Mouse (Mus musculus) stomach, embryonic 16.5 days (tissue): ENCODE data around the gene Ube4b. TPM values are rescaled to one million over a fixed set of nuclear protein-coding genes. Genes with fewer than 3 reads are reported as not detected.

ENCODE experiments used
- ATAC-seq: fragments of 200-750 bp; cut with Nextera tagmentation; 2 replicates; pipeline ENCODE4 v1.8.0; 2017; ENCODE audit warnings: moderate number of reproducible peaks, moderate TSS enrichment; ENCODE audit not compliant: insufficient read depth, low FRiP score
- H3K27ac ChIP-seq: fragments of 300-500 bp; sonication (generic); 2 replicates; pipeline ENCODE4 v1.5.1; 2014; ENCODE audit warnings: low read length
- H3K27me3 ChIP-seq: fragments of 300-500 bp; sonication (generic); 2 replicates; pipeline ENCODE4 v1.6.1; 2014; ENCODE audit warnings: low read length, control low read depth, mixed read lengths; ENCODE audit not compliant: control insufficient read depth, insufficient read depth
- H3K36me3 ChIP-seq: fragments of 300-500 bp; sonication (generic); 2 replicates; pipeline ENCODE4 v1.6.1; 2014; ENCODE audit warnings: low read length; ENCODE audit not compliant: control insufficient read depth, insufficient read depth
- H3K4me1 ChIP-seq: fragments of 300-500 bp; sonication (generic); 2 replicates; pipeline ENCODE4 v1.6.1; 2014; ENCODE audit warnings: low read length, control low read depth, mixed read lengths; ENCODE audit not compliant: control insufficient read depth, insufficient read depth
- H3K4me2 ChIP-seq: fragments of 300-500 bp; sonication (generic); 2 replicates; pipeline ENCODE4 v1.6.1; 2014; ENCODE audit warnings: low read depth, low read length, mixed read lengths
- H3K4me3 ChIP-seq: fragments of 300-500 bp; sonication (generic); replicated peaks from 2 replicates; pipeline ENCODE4 v1.5.1; 2014; ENCODE audit warnings: mild to moderate bottlenecking, low read length
- H3K9ac ChIP-seq: fragments of 300-500 bp; sonication (generic); 2 replicates; pipeline ENCODE4 v1.6.1; 2014; ENCODE audit warnings: low read length
- H3K9me3 ChIP-seq: fragments of 300-500 bp; sonication (generic); replicated peaks from 2 replicates; pipeline ENCODE4 v1.6.1; 2016; ENCODE audit warnings: low read length, control low read depth; ENCODE audit not compliant: control insufficient read depth
- WGBS: fragments of 180-500 bp; shearing (Covaris S2); extraction: QIAGEN DNeasy Blood & Tissue Kit; methylation state at CpG from one replicate; pipeline ENCODE4 v1.1.7; 2014; 5-methylcytosine and 5-hydroxymethylcytosine counted together
- polyA plus RNA-seq: library from polyadenylated mRNA; unstranded; fragments of >200 nt; fragmentation: Nextera tagmentation; extraction: Ambion mirVana; gene quantifications from 2 replicates; pipeline ENCODE4 v1.2.1, GENCODE M21; 2015

Gene Ube4b
- polyA plus RNA-seq, 1 experiment from 2014 or later = 33.5 TPM

DNA sequence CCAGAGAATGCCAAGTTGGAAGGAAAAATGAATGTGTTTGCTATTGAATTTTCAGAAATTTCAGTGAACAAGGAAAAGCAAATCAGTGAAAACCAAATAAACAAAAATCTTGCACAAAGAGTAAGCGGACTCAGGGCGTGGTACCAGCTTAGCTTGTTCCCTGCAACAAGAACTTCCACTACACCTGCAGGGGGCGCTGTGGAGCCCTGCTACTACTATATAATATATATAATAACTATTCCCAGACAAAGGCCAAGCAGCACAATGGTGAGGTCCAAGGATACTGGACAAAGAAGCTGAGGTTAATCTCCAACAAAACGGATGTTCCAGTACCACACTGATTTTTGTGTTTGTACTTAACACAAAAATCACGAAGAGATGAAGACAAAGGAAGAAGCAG, 53.1 kb downstream of the Ube4b start:
- H3K36me3 ChIP-seq = peaks cover 21% of the 10 kb centered on the region
- no peak overlapping the region for H3K4me3 ChIP-seq
- H3K9me3 ChIP-seq = no peaks in the 10 kb centered on the region
- no peak for ATAC-seq
- H3K4me1 ChIP-seq = no peaks in the 10 kb centered on the region
- no peak overlapping the region for H3K27ac ChIP-seq
- WGBS = 64% methylated on average over 5 of the region's 5 CpGs
- H3K27me3 ChIP-seq = no peaks in the 10 kb centered on the region
- no peak overlapping the region for H3K4me2 ChIP-seq
- no peak overlapping the region for H3K9ac ChIP-seq

DNA sequence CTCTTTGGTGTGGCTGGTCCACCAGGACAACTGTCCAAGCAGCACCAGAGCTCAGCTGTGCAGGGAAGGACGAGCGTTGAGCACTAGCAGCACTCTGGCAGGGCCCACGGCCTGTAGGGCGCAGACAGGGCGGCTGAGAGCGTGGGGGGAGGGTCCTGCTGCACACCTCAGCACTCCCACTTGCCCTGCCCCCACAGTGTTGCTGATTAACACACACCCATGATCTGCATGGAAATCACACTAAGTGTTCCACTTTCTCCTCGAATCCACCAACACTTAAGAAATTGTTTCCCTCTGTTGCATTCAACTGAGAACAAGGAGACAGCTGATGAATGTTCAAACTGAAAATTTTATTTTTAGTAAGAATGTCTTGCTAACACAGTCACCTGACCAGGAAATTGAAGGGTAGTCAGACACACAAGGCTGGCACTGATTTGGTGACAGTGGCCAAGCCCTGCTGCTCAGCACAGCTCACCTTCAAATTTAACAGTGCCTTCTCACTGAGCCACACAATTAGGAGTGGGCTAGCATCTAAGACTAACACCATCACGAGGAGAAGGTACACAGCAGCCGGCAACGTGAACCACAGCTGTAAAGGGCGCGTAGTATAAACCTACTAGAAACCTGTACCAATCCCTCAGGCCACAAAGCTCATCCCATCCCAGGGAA, 60.7 kb downstream of the Ube4b start:
- WGBS = 76% methylated on average over 12 of the region's 12 CpGs
- Histone ChIP-seq H3K4me3 (no peak overlapping the region), H3K9ac (no peak overlapping the region), H3K9me3 (no peaks in the 10 kb centered on the region), H3K27ac (no peak overlapping the region), H3K4me1 (no peaks in the 10 kb centered on the region), H3K36me3 (peaks cover 17% of the 10 kb centered on the region), H3K4me2 (no peak overlapping the region), H3K27me3 (no peaks in the 10 kb centered on the region)
- no peak for ATAC-seq

DNA sequence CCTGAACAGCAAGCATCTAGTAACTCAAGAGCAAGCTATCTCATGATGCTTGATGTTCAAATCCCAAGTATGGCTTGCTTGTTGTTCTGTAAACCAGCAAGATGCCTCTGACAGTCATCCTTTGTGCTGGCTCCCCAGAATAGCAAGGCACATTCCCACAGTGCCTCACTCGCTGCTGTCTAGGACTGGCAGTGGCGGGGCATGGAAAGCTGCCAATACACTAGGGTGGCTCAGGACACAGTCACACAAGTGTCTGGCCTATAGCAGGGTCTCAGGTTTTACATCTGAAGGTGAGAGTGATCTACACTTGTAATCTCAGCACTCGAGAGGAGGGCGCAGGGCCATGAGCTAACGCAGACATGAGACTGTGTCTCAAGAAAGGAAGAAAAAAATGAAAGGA, 61.7 kb downstream of the Ube4b start:
- ATAC-seq = no peak
- 85% methylated on average over 5 of the region's 5 CpGs for WGBS
- Histone ChIP-seq H3K9me3 (no peaks in the 10 kb centered on the region), H3K4me3 (no peak overlapping the region), H3K27ac (no peak overlapping the region), H3K9ac (no peak overlapping the region), H3K36me3 (peaks cover 18% of the 10 kb centered on the region), H3K4me2 (no peak overlapping the region), H3K27me3 (no peaks in the 10 kb centered on the region), H3K4me1 (no peaks in the 10 kb centered on the region)

DNA sequence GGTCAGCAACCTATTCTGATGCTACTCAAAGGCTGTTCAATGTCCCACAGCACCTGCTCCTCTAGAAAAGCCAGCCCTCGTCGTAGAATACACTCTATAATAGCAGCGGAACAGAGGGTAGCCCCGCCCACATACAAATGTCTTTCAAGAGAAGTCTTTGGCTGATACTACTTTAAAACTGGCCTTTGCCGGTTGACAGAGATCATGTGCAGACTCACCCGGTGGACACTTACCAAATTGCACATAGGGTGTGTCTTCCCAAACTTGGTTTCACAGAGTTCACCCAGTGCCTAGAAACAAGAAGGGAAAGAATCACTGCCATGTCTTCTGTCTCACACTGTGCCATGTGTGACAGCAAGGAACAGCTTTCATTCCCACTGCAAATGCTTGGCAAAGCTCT, 65.5 kb downstream of the Ube4b start:
- Histone ChIP-seq H3K4me3 (no peak overlapping the region), H3K27me3 (no peaks in the 10 kb centered on the region), H3K9me3 (no peaks in the 10 kb centered on the region), H3K4me1 (no peaks in the 10 kb centered on the region), H3K9ac (no peak overlapping the region), H3K4me2 (no peak overlapping the region), H3K27ac (no peak overlapping the region), H3K36me3 (peaks cover 18% of the 10 kb centered on the region)
- no peak for ATAC-seq
- WGBS = 71% methylated on average over 6 of the region's 6 CpGs

DNA sequence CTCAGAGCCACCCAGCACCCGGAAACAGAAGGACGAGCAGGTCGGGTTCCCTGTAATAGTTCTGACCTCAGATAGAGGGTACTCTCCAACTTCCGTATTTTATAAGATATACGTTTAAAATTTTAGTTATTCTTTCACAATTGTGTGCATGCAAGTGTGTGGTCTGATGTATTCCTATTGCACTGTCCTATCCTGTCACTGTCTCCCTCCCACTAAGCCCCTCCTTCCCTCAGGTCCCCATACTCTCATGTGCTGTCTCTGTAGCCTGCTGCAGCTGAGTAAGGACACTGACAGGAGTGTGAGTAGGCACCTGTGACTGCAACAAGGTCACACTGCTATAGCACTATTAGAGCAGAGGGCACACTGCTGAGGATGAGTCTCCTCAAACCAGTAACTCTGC, 65.9 kb downstream of the Ube4b start:
- no peak overlapping the region for H3K4me3 ChIP-seq
- ATAC-seq = no peak
- no peaks in the 10 kb centered on the region for H3K4me1 ChIP-seq
- H3K9me3 ChIP-seq = no peaks in the 10 kb centered on the region
- H3K36me3 ChIP-seq = peaks cover 21% of the 10 kb centered on the region
- no peak overlapping the region for H3K4me2 ChIP-seq
- 94% methylated on average over 5 of the region's 5 CpGs for WGBS
- no peak overlapping the region for H3K27ac ChIP-seq
- H3K27me3 ChIP-seq = no peaks in the 10 kb centered on the region
- no peak overlapping the region for H3K9ac ChIP-seq

DNA sequence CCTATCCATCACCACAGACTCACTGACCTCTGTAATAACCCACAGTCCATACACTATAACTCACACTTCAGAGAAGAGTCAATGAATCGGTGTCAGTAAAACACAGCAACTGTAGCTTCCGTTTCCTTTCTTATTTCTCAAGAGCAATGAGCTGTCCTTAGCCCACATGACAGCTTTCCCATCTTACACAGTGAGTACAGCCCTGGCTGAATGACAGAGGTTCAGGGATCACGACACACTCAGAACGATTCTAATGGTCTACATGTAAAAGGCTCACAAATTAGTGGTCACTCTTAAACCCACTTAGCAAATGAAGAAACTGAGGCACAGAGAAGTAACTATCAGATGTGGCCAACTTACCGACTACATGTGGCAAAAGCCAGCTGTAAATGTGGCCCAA, 68.6 kb downstream of the Ube4b start:
- Histone ChIP-seq H3K36me3 (peaks cover 29% of the 10 kb centered on the region), H3K27ac (no peak overlapping the region), H3K9me3 (no peaks in the 10 kb centered on the region), H3K27me3 (no peaks in the 10 kb centered on the region), H3K4me1 (no peaks in the 10 kb centered on the region), H3K9ac (no peak overlapping the region), H3K4me2 (no peak overlapping the region), H3K4me3 (no peak overlapping the region)
- 92% methylated on average over 5 of the region's 5 CpGs for WGBS
- ATAC-seq = no peak

DNA sequence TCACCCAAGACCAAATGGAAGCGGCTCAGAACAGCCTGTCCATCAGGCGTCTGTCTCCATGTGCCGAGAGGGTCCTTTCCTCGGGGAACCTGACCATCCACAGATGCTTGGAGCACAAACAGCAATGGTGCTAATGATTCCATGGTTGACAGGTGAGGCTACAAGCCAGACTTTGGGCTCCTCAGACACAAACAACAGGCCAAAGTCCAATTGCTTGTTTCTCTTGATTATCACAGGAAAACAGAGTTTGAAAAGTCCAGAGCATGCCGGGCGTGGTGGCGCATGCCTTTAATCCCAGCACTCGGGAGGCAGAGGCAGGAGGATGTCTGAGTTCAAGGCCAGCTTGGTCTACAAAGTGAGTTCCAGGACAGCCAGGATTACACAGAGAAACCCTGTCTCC, 71.9 kb downstream of the Ube4b start:
- no peak overlapping the region for H3K4me3 ChIP-seq
- no peaks in the 10 kb centered on the region for H3K27me3 ChIP-seq
- 96% methylated on average over 8 of the region's 8 CpGs for WGBS
- no peak overlapping the region for H3K9ac ChIP-seq
- H3K27ac ChIP-seq = no peak overlapping the region
- no peaks in the 10 kb centered on the region for H3K4me1 ChIP-seq
- ATAC-seq = no peak
- H3K36me3 ChIP-seq = peaks cover 21% of the 10 kb centered on the region
- no peaks in the 10 kb centered on the region for H3K9me3 ChIP-seq
- no peak overlapping the region for H3K4me2 ChIP-seq

DNA sequence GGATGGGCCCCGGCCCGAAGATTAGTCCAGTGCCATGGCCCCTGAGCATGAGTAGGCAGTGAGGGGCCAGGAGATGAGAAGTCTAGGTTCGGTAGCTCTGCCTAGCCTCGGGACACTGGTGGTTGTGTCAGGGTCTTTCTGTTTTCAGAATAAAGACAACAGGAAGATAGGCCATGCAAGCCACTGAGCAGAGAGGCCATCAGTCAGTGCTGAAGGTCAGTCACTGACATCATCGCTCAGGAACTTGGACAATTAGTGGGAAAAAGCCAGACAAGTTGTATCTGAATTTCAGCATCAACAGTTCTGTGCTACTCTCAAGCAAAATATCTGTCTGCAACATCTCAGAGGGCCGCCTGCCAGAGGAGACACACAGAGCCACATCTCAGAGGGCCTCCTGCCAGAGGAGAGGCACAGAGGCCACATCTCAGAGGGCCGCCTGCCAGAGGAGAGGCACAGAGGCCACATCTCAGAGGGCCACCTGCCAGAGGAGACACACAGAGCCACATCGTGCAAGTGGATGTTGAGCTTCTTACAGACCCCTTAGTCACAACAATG, 74.9 kb downstream of the Ube4b start:
- WGBS = 88% methylated on average over 8 of the region's 8 CpGs
- H3K27ac ChIP-seq = no peak overlapping the region
- no peak overlapping the region for H3K4me2 ChIP-seq
- H3K27me3 ChIP-seq = no peaks in the 10 kb centered on the region
- H3K9ac ChIP-seq = no peak overlapping the region
- no peak overlapping the region for H3K4me3 ChIP-seq
- ATAC-seq = no peak
- H3K36me3 ChIP-seq = peaks cover 24% of the 10 kb centered on the region
- no peaks in the 10 kb centered on the region for H3K9me3 ChIP-seq
- H3K4me1 ChIP-seq = no peaks in the 10 kb centered on the region

DNA sequence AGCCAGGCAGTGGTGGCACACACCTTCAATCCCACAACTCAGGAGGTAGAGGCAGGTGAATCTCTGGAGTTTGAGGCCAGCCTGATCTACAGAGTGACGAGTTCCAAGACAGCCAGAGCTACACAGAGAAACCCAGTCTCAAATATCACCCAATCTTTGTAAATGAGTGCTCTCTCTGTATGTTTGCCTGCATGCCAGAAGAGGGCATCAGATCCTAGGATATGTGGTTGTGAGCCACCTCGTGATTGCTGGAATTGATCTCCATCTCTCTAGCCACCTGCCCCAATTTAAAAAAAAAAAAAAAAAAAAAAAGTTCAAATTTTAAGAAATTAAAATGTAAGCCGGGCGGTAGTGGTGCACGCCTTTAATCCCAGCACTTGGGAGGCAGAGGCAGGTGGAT, 77.6 kb downstream of the Ube4b start:
- no peak overlapping the region for H3K9ac ChIP-seq
- H3K4me2 ChIP-seq = no peak overlapping the region
- no peaks in the 10 kb centered on the region for H3K9me3 ChIP-seq
- peaks cover 15% of the 10 kb centered on the region for H3K36me3 ChIP-seq
- H3K4me3 ChIP-seq = no peak overlapping the region
- H3K4me1 ChIP-seq = no peaks in the 10 kb centered on the region
- no peak overlapping the region for H3K27ac ChIP-seq
- 78% methylated on average over 5 of the region's 5 CpGs for WGBS
- ATAC-seq = no peak
- H3K27me3 ChIP-seq = no peaks in the 10 kb centered on the region
